Mouse (Mus musculus) bone marrow, adult 2 months (tissue): ENCODE data around the gene Rsad2. TPM values are rescaled to one million over a fixed set of nuclear protein-coding genes. Genes with fewer than 3 reads are reported as not detected.

Experiments used
- H3K27ac ChIP-seq: fragments of 200-500 bp; 2 replicates; pipeline ENCODE4 v1.5.1; 2012; ENCODE audit warnings: low read depth, mild to moderate bottlenecking, control low read depth, inconsistent platforms, low read length; ENCODE audit not compliant: control insufficient read depth, poor library complexity, insufficient read depth
- H3K4me1 ChIP-seq: fragments of 200-500 bp; 2 replicates; pipeline ENCODE4 v1.6.1; 2011; ENCODE audit warnings: low read length; ENCODE audit not compliant: control insufficient read depth, insufficient read depth
- H3K4me3 ChIP-seq: fragments of 200-500 bp; replicated peaks from 2 replicates; pipeline ENCODE3; 2011; ENCODE audit warnings: mild to moderate bottlenecking, low read depth, low read length, control low read depth; ENCODE audit not compliant: control insufficient read depth
- CTCF ChIP-seq: fragments of 200-500 bp; IDR thresholded peaks from 2 replicates; pipeline ENCODE4 v1.5.1; 2011; ENCODE audit warnings: low read length, control low read depth; ENCODE audit not compliant: control insufficient read depth, insufficient read depth
- POLR2A ChIP-seq: fragments of 200-500 bp; IDR thresholded peaks from 2 replicates; pipeline ENCODE4 v1.6.1; 2011; ENCODE audit warnings: low read depth, mild to moderate bottlenecking, control low read depth, low read length, borderline replicate concordance; ENCODE audit not compliant: control insufficient read depth
- WGBS: fragments of 180-500 bp; shearing (Covaris S2); methylation state at CpG from one replicate; pipeline ENCODE4 v1.1.7; 2018; 5-methylcytosine and 5-hydroxymethylcytosine counted together
- polyA plus RNA-seq: library from polyadenylated mRNA; stranded (reverse); fragments of >200 nt; gene quantifications from 2 replicates; pipeline ENCODE4 v1.2.4, GENCODE M21; 2011; ENCODE audit warnings: low replicate concordance; ENCODE audit not compliant: missing spikeins, insufficient read depth, insufficient read length

The Rsad2 gene
- polyA plus RNA-seq, 1 experiment = 114 TPM

GRCm38 (mm10) chr12:26399391-26399790, 56.9 kb downstream of the Rsad2 start:
- Histone ChIP-seq H3K4me3 (no peak overlapping the region), H3K4me1 (peaks cover 17% of the 10 kb centered on the region), H3K27ac (no peak overlapping the region)
- 85% methylated on average over 6 of the region's 6 CpGs for WGBS
- TF ChIP-seq POLR2A (no peak), CTCF (no peak)

GRCm38 (mm10) chr12:26398597-26398996, 57.7 kb downstream of the Rsad2 start:
- Histone ChIP-seq H3K4me3 (no peak overlapping the region), H3K27ac (no peak overlapping the region), H3K4me1 (peaks cover 15% of the 10 kb centered on the region)
- no peak for TF ChIP-seq CTCF
- TF ChIP-seq POLR2A = no peak
- WGBS = 6% methylated on average over 2 of the region's 2 CpGs

- 63% methylated on average over 13 of the region's 13 CpGs for WGBS
- no peak overlapping the region for H3K4me3 ChIP-seq
- no peak overlapping the region; the same call in 1 of the 2 replicates for H3K27ac ChIP-seq
- peaks cover 5% of the 10 kb centered on the region for H3K4me1 ChIP-seq
- no peak for TF ChIP-seq CTCF
These were observed 61.5 kb downstream of the Rsad2 start for GRCm38 (mm10) chr12:26394485-26395470.

- H3K27ac ChIP-seq = no peak overlapping the region
- peaks cover 6% of the 10 kb centered on the region for H3K4me1 ChIP-seq
- H3K4me3 ChIP-seq = no peak overlapping the region
- WGBS = 59% methylated on average over 5 of the region's 5 CpGs
- TF ChIP-seq CTCF (no peak), POLR2A (no peak)
These were observed 63.0 kb downstream of the Rsad2 start for GRCm38 (mm10) chr12:26393291-26393690.

Other genes with a start within 250 kb of the Rsad2 start
- gene Rnf144a, start 41.2 kb downstream of the Rsad2 start, polyA plus RNA-seq = 7.6 and 13.2 TPM in 2 replicates
- gene Cmpk2, start 12.8 kb upstream of the Rsad2 start, polyA plus RNA-seq = 24.7 and 27.8 TPM in 2 replicates